Mouse (Mus musculus): ENCODE results near the gene Senp1.

DNA sequence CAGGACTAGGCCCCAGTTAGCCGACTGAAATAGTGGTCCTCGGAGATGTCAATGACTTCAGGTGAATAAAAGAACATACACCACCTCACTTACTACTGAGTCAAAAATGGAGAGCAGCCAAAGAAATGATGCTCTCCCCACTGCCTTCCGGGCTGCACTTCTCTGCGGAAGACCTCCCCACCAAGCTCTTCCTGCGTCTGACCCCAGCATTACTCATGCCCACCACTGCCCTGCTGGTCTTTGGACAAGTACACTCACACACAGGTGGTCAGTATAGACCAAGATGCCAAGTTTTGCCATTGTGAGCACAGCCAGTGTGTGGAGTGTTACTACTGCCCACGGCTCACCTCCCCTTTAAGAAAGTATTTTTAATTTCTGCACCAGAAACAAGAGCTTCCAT lies 8.9 kb upstream of the Senp1 start:
- no peak for TF ChIP-seq CTCF (IDR thresholded peaks at IDR 0.05; ENCODE audit: borderline replicate concordance, control insufficient read depth, extremely low read depth, insufficient read depth, low read length, poor library complexity)
- TF ChIP-seq POLR2A (IDR thresholded peaks at IDR 0.05; ENCODE audit: control insufficient read depth, extremely low read depth, insufficient read depth, low read length, poor library complexity) = no peak

Measured in thymus, adult 2 months (tissue).